Mouse (Mus musculus) ovary, adult 18-20 months (tissue): ENCODE measurements around the gene Gskip.
A peak's percentile ranks its signal among the peaks of the same experiment; 100 is the strongest.

Source experiments
- DNase-seq: peaks from one replicate; pipeline ENCODE4 v3.0.0; 2022; ENCODE audit warnings: low spot score, mixed read lengths

The Gskip gene

DNA sequence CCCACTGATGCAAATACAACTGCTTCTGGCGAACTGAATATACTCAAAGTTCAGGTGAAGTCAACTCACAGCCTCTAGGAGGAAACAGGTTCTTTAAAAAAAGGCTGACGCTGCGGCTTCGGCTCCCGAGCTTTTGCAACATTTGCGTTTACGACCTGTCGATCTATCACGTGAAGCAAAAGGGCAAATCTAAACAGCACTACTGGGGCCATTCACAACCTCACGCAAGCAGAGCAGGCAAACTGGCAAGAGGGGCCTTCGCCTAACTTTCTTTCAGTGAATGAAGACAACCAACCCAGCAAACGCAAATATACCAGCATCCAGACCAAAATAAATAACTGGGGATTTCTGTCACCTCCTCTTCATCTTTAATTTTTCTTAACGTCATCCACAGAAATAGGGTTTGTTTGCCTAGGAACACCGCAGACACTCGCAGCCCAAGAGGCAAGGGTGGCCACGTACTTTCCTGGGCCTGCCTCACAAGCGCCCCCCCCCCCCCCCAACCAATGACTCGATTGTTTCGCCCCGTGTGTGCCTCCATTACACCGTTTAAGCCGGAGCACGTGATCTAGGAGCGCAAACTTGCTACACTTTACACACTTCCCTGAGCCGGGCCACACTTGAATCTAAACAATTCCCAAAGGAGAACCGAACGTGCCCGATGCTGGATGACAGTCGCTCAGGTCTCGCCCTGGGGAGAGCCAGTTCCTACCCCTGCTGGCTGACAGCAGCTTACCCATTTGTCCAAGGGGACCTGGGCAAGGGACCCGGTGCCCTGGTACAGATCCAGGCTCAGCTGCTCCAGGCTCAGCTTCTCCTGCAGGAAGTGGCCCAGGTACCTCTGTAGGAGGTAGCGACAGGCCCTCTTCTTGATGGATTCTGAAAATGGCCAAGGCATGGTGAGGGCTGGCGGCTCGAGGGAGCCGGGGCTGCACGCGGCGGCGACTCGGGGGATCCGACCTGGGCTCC lies at the start of gene Gskip:
Gene Gskip, plus strand, starts transcription at position 897 of the 969 bp plus-strand sequence.
- no peak for DNase-seq

DNA sequence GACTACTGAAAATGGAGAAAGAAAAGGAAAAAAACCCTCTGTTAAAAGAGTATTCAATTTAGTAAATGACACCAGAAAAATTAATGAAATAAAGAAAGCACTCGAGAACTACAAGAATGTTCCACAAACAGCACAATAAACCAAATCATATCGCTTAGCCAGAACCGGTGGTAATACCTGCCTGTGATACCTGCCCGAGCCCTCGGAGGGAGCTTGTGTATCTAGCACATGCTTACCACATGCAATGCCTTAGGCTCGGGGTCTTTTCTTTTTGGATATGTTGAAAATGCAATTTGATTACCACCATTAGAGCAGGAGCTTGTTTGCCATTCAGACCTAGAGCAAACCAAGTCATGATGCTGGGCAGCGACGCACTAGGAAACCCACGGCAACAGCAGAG lies 48.1 kb upstream of the Gskip start:
- DNase-seq, result no peak

DNA sequence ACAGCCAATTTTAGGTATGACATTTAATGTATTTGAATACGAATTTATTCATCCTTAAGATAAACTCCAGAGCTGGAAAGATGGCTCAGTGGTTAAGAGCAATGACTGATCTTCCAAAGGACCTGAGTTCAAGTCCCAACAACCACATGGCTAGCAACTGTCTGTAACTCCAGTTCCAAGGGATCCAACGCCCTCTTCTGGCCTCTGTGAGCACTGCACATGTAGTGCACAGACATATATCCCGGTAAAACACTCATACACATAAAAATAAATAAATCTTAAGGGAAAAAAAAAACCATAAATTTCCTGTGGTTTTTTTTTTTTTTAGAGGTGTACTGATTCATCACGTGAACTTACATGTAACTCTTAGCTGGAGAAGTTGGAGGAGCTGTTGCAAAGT lies 47.1 kb upstream of the Gskip start:
- no peak for DNase-seq

DNA sequence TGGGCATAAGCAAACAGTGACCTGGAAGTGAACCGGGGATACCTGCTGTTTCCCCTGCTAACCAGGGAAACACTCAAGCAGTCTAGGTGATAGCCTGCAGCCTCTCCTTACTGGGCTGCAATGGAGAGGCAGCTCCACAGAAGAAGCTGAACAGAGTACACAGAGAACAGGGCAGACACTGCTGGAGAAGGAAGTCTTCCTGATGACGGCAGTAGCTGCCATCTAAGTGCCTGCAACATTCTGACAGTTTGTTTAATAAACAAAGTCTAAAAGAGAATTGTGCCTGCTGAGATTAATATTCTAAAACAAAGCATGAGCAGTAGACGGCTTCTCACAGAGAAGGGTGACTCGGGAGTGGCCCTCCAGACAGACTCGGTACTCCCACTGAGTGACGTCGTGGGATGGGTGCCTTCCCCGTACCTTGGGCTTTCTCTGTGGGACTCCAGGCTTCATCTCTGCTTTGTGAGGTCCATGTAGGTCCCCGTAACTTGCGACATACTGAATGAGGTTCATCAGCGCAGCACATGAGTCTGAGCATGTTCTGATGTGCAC lies 41.8 kb upstream of the Gskip start:
- no peak for DNase-seq

DNA sequence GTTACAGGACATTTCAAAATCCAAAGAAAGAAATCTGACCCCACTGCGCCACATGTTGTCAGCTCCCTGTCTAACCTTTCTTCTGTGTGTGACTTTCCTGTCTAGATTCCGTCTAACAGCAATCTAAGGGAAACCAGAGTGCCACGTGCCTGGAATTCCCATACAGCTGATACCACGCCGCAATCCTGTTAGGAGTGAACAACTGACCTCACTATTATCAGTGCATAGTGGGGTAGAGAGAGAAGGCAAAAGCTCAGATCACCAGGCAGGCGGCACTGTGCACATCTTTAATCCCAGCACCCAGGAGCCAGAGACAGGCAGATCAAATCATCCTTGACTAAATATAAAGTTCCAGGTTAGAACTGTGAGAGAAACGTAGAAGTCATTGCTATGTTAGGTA lies 28.8 kb upstream of the Gskip start:
- no peak for DNase-seq

DNA sequence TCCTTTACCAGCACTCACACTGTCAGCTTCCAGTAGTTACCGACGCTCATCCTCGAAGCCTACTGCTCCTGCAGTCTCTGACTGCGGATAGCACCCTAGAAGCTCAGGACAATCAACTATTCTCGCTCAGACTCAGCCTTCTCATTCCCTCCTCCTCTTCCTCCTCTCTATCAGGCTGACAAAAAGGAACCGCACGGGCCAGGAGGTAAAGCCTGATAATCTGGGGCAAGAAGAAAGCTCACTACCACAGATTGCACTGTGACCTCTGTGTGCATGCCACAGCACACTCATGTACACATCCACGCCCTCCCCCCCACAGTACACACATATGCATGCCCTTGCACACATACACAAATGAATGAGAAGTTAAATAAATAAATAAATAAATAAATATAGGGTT lies 8.4 kb upstream of the Gskip start:
- no peak for DNase-seq

DNA sequence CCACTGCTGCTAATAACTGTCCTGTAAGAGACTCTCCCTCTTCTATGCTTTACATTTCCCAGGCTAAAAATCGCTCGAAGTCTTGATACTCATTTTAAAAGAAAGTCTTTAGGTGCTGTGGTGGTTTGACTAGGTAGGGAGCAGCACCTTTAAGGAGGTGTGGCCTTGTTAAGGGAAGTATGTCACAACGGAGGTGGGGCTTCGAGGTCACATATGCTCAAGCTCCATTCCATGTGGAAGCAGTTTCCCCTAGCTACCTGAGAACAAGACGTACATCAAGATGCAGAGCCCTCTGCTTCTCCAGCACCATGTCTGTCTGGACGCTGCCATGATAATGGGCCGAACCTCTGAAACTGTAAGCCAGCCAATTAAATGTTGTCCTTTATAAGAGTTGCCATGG lies 6.4 kb upstream of the Gskip start:
- no peak for DNase-seq

DNA sequence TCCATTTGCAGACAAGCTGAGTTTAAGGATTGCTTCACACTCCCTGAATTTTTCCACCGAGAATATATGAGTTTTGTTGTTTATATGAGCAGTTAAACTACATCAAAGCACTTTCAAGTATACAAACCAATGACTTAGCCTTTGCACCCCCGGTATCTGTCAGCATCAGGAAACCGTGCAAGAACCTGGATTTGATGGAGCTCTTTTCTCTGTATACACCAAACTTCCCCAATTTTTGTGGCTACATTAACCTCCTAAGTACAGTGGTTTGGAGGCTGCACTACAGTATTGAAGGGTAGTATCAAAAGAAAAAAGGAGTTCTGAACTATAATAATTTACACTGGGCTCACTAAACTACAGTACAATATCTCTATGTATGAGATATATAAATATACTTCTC lies 5.9 kb upstream of the Gskip start:
- no peak for DNase-seq

DNA sequence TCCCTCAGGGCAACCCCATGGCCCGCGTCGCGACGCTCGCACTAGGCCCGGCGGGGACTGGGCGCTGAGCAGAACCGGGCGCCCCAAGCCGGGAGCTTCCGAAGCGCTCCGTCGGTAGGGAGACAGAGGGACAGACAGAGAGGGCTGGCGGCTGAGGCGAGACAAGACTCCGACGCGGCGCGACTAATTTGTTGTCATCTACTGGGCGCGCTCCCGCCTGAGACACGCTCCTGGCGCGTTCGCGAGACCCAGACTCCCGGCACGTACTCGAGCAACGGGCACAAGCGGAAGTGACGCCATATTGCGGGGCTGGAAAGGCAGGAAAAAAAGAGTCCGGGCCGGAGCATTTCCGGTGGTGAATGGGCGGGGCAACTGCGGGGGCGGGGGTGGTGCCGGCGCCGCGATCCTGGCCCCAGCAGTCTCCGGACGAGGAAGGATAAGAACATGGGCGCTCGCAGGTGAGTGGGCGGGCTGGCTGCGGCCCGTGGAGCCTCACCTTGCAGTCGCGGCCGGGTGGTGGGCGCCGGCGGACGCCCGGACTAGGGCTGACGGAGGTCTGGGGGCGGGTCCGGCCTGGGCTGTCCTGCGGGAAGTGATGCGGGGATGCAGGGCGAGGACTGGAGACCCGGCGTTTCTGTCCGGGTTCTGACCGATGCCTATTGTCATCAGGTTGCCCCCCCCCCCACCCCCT lies 517 bp downstream of the Gskip start, which contains the start of gene Atg2b:
Gene Atg2b, minus strand, starts transcription at position 211 of the 691 bp plus-strand sequence.
- DNase-seq, result peak; percentile 90

DNA sequence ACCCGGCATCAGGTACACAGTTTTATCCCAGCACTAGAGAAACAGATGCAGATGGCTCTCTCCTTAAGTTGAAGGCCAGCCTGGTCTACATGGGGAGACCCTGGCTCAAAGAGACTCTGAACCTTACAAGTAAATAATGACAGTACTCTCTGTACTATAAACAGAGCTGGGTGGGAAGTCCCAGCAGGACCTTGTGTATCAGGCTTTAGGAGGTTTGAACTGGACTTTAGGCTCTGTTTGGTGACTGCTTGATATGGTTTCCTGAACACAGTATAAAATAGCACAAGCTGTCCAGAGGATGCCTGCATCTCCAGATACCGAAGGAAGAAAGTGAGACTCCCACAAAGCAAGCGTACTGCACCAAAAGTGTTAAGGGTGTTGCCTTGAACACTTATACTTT lies 2.2 kb downstream of the Gskip start:
- no peak for DNase-seq

DNA sequence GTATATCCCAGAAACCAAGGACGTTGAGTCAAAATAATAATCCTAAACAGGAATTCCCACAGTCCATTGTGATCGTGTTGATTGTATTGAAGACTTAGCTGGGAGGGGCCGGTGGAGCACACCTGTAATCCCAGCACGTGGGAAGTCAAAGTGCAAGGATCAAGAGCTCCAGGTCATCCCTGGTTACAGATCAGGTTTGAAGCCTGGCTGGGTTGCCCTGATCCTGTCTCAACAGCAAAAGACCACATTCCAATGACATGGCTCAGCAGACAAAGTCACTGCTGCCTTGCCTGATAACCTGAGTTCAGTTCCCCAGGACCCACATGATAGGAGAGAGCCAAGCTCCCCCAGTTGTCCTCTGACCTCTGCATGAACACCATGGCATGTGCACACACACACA lies 2.8 kb downstream of the Gskip start:
- no peak for DNase-seq

DNA sequence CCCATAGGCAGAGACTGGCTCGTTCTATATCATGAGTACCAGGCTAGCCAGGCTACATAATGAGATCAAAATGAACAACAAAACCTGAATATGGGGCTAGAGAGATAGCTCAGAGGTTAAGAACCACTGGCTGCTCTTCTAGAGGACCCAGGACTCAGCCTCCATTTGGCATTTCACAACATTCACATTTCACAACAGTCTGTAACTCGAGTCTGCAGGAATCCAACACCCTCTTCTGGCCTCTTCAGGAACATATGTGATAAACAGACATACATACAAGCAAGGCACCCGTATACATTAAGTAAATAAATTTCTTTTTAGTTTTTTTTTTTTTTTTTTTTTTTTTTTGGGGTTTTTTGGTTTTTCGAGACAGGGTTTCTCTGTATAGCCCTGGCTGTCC lies 3.9 kb downstream of the Gskip start:
- no peak for DNase-seq

DNA sequence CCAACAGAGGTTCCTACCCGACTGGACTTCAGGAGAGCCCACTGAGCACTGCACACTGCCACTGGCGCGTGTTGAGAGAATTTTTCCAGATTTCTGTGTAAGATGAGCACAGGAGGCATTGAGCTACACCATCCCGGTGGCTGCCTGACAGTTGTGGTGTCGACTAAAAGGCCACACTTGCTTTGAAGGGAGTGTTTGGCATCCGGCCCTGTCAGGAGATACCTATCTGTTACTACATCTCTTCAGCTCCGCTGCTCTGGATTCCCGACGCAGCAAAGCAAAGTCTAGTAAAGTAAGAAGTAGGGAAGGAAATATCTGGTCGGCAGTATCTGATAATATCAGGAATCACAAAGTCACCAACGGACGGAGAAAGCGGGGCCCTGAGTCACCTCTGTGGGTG lies 4.8 kb downstream of the Gskip start:
- DNase-seq, result no peak

DNA sequence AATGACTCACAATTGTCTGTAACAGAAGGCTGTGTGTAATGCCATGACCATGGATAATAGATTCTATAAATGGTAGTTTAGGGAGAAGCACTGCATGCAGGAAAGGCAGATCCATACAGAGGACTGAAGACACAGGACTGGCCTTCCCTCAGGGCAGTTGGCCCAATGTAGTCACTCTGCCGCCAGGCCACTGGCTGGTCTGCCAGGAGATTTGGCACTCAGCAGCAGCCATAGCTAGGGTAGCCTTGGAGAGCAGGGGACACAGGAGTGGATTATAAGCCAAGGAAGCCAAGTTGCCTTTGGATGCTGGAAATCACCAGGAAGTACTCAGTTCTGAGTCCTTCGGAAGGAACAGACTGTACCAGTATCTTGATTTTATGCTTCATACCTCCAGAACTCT lies 9.4 kb downstream of the Gskip start:
- DNase-seq, result no peak

DNA sequence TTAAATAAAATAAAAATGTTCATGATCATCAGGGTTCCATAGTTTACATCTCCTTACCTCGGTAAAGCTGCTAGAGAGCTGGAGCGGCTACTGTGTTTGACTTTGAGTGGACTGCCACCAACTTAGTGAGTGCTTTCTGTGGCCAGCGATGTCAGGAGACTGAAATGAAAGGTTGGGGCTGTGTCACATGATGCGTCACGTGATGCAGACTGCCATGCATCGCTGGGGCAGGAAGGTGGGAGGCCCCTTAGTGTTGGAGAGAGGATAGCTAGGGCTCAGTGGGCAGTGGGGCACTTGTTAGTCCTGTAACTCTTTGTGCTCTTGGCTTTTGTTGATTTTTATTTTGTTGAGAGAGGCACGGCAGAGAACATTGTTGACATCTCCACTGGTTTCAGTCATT lies 11.2 kb downstream of the Gskip start:
- no peak for DNase-seq

DNA sequence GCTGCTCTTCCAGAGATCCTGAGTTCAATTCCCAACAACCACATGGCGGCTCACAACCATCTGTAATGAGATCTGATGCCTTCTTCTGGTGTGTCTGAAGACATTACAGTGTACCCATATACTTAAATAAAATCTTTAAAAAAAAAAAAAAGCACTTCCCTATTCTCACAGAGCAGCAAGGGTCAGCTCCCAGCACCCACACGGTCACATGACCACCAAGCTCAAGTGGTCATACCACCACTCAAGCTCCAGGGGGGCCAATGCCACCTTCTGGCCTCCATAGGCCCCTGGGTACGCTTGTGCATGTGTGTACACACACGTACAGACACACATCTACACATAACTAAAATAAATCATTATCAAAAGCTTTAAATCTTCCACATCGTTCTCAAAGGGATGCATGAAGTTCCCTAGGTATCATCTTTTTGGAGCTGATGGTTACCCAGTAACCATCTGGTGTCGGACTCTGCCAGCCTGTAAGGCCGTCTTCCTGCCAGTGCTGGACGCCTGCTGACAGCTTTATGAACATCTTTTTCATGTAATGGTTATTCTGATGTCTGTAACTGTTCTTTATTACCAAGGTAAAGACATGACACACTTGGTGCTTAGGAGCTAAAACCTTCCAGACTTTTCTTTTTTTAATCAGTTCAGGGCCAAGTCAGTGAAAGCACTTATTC lies 12.6 kb downstream of the Gskip start:
- no peak for DNase-seq

DNA sequence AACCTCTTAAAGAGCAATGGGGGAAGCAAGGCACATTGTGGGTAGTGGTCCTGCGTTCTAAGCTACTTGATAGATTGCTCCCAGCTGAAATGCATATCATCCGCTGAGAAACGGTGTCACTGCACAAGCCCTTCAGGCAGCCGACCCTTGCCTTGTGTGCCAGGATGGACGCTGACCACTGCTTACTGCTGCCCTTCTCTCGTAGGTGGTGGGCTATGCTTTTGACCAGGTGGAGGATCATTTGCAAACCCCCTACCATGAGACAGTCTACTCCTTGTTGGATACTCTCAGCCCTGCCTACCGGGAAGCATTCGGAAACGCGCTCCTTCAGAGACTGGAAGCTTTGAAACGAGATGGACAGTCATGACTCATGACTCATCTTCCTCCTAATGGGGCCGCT lies 15.8 kb downstream of the Gskip start:
- no peak for DNase-seq

DNA sequence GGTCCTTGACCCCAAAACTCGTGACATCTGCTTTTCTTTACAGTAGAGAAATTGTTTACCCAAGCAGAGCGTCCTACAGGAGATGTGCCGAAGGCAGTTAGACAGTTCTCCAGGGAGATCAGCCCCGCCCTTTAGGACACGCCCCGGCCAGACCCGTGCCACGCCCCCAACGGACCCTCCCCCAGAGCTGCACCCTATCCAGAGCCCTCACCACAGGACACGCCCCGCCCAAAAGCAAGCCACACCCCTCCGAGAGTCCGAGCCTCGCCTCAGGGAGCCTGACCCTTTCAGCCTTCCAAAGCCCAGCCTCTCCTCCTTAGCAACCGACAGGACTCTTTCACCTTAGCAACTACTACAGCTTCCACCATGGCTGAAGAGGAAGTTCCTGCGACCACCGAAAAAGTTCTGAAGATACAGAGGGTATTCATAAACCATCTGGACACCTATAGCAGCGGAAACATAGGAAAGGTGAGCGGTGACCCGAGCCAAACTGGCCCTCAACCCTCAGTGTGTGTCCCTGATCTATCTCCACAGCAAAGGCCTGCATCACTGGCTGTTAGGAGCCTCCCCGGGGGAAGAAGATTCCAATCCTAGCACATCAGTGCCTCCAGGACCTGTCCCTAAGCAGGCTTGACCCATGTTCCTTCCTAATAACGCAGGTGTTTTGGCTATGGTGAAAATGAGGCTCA lies 21.3 kb downstream of the Gskip start, which contains the start of gene Ak7:
Gene Ak7, plus strand, starts transcription at position 178 of the 689 bp plus-strand sequence.
- DNase-seq, result peak; percentile 79

DNA sequence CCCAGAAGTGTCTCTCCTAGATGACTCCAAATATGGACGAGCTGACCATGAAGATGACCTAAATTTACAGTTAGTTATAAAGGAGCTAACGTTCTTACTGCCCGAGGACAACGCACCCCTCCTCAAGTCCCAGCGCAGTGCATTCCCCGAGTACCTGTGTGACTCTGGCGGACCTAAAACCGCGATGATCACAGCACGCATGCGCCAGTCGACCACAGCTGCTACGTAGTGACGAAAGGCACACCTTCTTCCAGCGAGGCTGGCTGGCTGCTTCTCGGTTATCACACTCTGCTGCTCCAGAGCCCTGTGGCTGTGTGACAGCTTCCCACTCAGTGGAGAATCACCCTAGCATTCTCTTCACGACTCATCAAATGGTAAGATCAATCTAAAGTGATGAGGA lies 34.0 kb downstream of the Gskip start:
- peak; percentile 16 for DNase-seq

DNA sequence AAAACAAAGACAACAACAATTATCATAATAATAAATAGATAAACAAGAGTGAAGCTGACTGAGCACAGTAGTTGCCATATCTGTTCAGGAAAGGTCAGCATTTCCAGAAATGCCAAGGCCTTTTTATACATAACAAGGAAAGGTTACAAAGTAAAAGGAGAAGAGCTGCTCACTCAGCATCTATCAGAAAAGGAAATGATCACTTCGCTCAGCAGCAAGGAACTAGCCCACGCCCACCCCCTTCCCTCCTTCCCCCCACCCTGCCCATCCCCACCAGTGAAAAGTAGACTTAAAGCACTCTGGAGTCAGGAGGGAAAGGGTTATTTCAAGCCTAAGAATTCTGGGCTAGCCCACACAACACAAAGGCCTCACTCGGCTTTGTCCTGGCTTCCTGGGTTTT lies 35.6 kb downstream of the Gskip start:
- DNase-seq, result no peak

DNA sequence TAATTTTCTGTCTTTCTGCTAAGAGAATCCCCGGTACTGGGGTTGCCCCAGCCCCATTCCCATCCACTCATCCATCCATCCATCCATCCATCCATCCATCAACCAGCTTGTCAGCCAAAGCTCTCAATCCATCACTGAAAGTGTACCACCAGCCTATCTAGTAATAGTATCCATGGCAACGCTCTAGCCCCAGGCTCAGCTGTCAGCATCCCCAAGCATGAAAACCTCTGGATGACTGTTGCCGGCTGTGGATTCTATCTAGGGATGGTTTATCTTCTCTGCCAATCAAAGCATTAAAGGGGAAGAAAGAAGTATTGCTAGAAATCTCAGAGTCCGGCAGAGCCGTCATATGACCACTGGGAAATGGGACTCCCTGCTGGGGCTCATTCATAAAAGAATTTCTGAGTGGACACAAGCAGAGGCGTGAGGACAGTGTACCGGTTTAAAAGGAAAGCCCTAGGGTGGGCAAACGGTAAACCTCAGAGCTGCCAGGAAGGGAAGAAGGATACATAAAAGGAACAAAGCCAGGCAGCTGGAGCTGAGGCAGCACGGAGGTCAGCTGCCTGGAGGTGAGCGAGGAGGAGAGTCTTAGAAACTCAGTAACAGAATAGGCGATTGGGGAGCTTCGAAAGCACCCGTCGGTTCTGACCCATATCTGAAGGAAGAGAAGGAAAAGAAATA lies 37.0 kb downstream of the Gskip start:
- DNase-seq, result no peak
